Mouse (Mus musculus) layer of hippocampus, adult 2 months (tissue): ENCODE data around the gene Cav1. TPM values are rescaled to one million over a fixed set of nuclear protein-coding genes. Genes with fewer than 3 reads are reported as not detected.
A peak's percentile ranks its signal among the peaks of the same experiment; 100 is the strongest.

Source experiments
- DNase-seq, 2 experiments: peaks; one replicate each; pipeline ENCODE4 v3.0.0; 2022; ENCODE audit warnings: low spot score in 2 of 2
- H3K27ac ChIP-seq: fragments of 200-600 bp; 2 replicates; pipeline ENCODE4 v1.8.1; 2022
- H3K4me3 ChIP-seq: fragments of 200-600 bp; 2 replicates; pipeline ENCODE4 v1.8.1; 2022; ENCODE audit warnings: mild to moderate bottlenecking
- CTCF ChIP-seq: fragments of 200-600 bp; conservative IDR thresholded peaks from 2 replicates; pipeline ENCODE4 v1.8.1; 2022; ENCODE audit warnings: antibody characterized with exemption, mild to moderate bottlenecking, moderate library complexity
- long read RNA-seq, 2 experiments: library from polyadenylated mRNA; stranded (forward); transcript quantifications; one replicate each; pipeline ENCODE4 v2.0.0; 2021; ENCODE audit warnings: borderline mapping rate in 2 of 2
- total RNA-seq, 2 experiments: library from RNA; stranded (reverse); gene quantifications; 2 replicates each; pipeline ENCODE4 v1.2.3; 2021

The Cav1 gene
- total RNA-seq, result 10 to 100 TPM; 17.0 to 30.6 TPM
- long read RNA-seq, experiment 1, transcript Cav1-202 (2 exons, 2,746 nt), result major isoform, 8 of 14 reads
- long read RNA-seq, experiment 1, partial matches to known transcripts, result 2 of 14 reads
- long read RNA-seq, experiment 1, other reads (novel, unspliced or antisense), result 2 of 14 reads
- long read RNA-seq, experiment 2, transcript Cav1-202 (2 exons, 2,746 nt), result major isoform, 15 of 25 reads
- long read RNA-seq, experiment 2, transcript Cav1-201 (3 exons, 2,522 nt), result minor isoform, 7 of 25 reads
- long read RNA-seq, experiment 2, partial matches to known transcripts, result 2 of 25 reads
- long read RNA-seq, experiment 2, other reads (novel, unspliced or antisense), result 0 of 25 reads

DNA sequence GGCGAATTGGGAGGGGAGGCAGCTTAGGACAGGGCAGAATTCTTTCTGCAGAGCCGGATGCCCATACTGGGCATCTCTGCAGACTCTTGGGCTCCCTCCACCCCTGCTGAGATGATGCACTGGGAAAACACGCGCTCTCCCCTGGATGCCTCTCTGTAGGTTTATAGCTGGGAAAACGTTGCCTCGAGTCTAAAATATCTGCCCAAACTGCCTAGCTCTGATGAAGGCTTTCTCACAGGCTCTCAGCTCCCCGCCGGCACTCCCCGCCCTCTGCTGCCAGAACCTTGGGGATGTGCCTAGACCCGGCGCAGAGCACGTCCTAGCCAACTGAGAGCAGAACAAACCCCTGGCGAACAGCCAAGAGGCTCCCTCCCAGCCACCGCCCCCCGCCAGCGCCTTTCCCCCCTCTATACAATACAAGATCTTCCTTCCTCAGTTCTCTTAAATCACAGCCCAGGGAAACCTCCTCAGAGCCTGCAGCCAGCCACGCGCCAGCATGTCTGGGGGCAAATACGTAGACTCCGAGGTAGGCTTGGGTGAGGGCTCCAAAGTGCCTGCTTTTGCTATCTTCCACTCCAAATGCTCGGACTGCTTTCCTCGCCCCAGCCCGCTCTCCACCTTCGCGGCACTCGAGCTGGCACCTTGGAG lies at the start of gene Cav1:
Gene Cav1 (plus strand): TSS at position 382 of the 648 bp plus-strand sequence.
- TF ChIP-seq CTCF, result peak; percentile 27
- DNase-seq, result peak; percentile 17 to 42
- peak within 1 kb of the TSS; percentile 78 for H3K27ac ChIP-seq
- peak within 1 kb of the TSS; percentile 52 for H3K4me3 ChIP-seq

DNA sequence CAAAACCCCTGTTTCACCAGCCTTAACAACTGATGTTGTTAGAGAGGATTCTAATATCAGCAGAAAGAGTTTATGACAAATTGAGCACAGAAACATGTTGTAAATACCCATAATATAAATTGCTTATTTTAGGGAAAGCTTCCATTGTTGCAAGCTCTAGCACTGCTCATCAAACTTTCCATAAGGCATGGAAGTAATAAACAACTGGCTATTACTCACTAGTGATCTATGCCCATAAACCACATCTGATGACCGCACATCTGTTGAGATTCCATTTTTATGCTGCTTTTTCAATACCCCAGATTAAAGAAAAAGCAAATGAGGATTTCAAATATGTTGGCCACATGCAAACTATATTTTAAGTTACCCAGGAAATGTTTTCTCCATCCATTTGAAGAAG lies 48.0 kb upstream of the Cav1 start:
- H3K4me3 ChIP-seq, result no peak overlapping the region
- no peak for TF ChIP-seq CTCF
- DNase-seq, result no peak
- H3K27ac ChIP-seq, result no peak overlapping the region

DNA sequence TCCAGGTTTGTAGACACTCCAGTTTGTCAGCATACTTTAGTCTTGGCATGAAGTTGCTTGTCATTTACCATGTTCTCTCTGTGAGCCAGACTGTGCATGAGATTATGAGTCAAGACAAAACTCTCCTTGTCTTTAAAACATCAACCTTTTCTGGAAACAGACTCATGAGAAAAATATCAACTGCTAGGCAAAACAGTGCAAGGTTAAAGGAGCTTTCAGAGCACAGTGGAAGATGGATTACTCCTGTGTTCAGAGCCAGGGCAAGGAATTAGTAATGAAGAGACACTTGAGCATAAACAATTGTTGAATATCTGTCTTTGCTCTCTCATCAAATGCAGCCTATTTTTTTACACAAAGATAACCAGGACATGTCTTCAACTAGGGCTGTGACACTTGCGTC lies 47.2 kb upstream of the Cav1 start:
- no peak for TF ChIP-seq CTCF
- no peak overlapping the region for H3K4me3 ChIP-seq
- H3K27ac ChIP-seq, result no peak overlapping the region
- DNase-seq, result no peak

DNA sequence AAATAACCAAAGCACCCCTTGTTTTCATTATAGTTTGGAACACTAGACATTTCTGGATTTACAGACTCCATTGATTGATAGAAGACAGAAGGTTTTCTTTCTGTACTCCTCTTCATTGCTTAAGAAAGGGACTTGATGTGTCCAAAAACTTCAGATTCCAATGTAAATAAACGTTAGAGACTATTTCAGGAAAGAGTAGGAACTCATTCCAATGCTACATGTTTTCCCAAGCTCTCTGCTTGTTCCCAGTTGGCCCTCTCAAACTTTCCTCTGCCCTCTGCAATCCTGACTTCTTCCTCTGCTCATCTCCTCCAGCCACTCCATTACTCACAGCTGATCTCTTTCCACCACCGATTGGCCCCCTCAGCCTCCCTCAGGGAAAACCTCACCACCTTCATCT lies 43.3 kb upstream of the Cav1 start:
- no peak overlapping the region for H3K27ac ChIP-seq
- TF ChIP-seq CTCF, result no peak
- no peak overlapping the region for H3K4me3 ChIP-seq
- no peak for DNase-seq

DNA sequence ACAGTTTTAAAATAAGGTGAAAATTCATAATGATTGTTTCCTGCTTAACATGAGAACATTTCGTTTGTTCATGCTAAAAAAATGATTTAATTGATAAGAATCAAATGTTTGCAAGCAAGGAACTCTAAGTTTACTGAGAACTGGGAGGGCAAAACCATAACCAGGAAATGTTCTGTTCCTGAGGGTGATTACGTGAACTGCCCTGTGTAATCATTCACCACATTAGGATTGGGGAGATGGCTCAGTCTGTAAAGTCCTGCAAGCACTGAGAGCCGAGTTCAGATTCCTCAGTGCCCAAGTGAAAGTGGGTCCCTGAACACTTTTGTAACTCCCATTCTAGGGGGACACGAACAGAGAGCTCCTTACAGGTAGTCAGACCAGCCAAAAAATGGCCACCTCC lies 41.1 kb upstream of the Cav1 start:
- TF ChIP-seq CTCF, result no peak
- DNase-seq, result no peak
- H3K27ac ChIP-seq, result no peak overlapping the region
- H3K4me3 ChIP-seq, result no peak overlapping the region

DNA sequence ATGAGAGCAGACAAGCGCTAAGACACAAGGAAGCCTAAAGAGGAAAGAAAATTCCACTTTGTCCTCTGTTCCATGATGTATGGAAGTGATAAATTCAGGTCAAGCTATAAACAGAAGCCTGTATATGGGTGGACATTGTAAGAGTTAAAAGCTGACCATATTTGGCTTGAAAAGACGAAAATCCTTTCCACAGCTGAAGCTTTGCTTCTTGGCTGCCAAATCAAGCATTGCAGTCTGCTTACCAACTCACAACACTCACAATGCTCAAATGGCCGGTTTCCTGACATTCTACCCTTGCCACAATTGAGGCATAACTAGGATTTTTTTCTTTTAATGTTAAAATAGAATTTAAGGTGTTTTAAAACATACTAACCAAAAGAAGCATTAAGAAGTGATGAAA lies 39.7 kb upstream of the Cav1 start:
- Histone ChIP-seq H3K27ac (no peak overlapping the region), H3K4me3 (no peak overlapping the region)
- no peak for DNase-seq
- no peak for TF ChIP-seq CTCF

DNA sequence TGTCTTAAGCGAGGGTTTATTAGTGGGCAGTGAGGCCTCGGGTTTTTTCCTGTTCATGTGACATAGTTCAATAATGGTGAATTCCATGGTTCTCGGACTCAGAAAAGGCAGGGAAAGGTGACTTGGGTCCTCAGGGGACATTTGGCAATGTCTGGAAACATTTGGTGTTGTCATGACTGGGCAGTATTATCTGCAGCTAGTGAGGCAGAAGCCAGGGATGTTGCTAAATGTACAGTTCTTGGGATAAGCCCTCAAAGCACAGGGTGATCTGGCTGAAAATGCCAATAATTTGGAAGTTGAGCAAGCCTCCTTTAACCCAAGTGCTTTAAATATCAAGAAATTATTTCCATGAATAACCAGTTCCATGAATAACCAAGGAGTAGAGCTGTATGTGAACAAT lies 27.8 kb upstream of the Cav1 start:
- TF ChIP-seq CTCF, result no peak
- no peak for DNase-seq
- H3K4me3 ChIP-seq, result no peak overlapping the region

DNA sequence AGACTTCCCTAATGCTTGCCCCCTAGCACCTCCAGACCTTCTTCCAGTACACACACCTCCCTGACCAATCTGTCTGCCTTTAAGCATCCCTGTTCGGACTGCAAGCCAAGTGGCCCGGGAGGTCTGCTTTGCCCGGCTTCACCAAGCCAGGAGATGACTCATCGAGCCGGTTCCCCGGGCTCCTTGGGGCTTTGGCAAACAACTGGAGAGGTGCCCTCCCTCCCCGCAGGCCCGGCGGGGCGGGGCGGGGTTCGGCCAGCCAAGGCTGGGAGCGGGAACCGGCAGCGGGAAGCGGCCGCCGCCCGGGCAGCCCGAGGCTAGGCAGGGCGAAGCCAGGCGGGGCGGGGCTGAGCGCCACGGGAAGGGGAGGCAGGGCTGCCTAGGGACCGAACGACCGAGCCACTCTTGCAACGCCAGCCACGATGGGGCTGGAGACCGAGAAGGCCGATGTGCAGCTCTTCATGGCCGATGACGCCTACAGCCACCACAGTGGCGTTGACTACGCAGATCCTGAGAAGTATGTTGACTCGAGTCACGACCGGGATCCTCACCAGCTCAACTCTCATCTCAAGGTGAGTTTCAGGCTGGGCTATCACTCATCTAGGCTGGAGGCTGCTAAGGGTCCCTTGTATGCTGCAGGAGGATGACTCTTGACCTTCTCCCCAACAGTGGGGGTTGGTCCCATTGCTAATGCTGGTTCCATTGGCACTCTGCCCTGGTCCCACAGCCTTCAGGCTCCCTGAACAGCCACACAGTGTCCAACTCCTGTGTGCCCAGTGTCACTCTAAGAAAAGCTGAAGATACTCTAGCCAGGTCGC lies 25.0 kb upstream of the Cav1 start, which contains the start of gene Cav2:
Gene Cav2 (plus strand): TSS at position 247 of the 818 bp plus-strand sequence.
- peak; percentile 37 to 47 for DNase-seq
- H3K27ac ChIP-seq, result peak within 1 kb of the TSS; percentile 86
- TF ChIP-seq CTCF, result no peak
- peak within 1 kb of the TSS; percentile 75 for H3K4me3 ChIP-seq

More for the DNA sequence above, 27.8 kb upstream of the Cav1 start:
- no peak overlapping the region for H3K27ac ChIP-seq

DNA sequence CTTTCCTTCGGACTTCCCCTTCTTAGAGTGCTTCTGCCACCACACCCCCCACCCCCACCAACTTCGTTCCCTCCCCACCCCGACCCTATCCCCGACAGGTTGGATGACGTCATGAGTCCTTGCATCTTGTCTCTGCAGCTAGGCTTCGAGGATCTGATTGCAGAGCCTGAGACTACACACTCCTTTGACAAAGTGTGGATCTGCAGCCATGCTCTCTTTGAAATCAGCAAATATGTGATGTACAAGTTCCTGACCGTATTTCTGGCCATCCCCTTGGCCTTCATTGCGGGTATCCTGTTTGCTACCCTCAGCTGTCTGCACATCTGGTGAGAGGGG lies 24.4 kb upstream of the Cav1 start:
- peak overlapping the region; percentile 75 for H3K4me3 ChIP-seq
- no peak for TF ChIP-seq CTCF
- peak overlapping the region; percentile 86 for H3K27ac ChIP-seq
- no peak for DNase-seq

DNA sequence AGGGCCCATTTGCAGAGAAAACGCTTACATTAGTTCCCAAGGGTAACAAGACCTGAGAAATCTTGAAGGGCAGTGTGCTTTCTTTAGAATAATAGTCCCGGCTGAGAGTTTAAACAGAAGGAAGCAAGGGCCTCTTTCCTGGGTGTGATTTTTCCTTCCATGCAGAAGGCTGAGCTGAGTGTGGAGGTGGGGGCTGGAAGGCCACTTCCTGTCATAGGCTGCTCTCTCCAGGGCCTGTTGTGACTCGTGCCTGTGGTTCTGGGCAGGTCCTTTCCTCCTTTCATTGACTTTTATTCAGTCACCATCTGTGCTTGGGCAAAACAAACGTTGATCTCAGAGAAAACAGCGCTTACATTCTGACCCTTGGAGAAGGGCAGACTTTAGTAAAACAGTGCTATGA lies 24.0 kb upstream of the Cav1 start:
- peak overlapping the region; percentile 75 for H3K4me3 ChIP-seq
- H3K27ac ChIP-seq, result peak overlapping the region; percentile 86
- DNase-seq, result no peak
- no peak for TF ChIP-seq CTCF

DNA sequence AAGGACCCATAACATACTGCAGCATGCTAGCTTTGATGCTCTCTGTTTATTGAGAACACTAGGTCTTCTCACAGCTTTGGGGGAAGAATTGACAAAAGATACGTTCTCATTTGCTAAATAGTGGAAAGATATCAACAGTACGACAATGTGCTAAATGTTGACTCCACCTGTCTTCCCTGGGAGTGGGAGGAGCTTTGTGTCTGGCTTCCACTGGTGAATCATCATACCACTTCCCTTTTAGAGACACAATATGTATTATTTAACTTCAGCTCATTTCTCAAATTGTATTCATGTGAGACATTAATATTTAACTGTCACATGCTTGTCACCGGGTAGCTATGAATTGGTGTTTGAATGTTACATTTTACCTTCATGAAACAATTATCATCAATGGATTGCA lies 22.3 kb upstream of the Cav1 start:
- no peak for DNase-seq
- no peak for TF ChIP-seq CTCF
- Histone ChIP-seq H3K4me3 (no peak overlapping the region), H3K27ac (no peak overlapping the region)

DNA sequence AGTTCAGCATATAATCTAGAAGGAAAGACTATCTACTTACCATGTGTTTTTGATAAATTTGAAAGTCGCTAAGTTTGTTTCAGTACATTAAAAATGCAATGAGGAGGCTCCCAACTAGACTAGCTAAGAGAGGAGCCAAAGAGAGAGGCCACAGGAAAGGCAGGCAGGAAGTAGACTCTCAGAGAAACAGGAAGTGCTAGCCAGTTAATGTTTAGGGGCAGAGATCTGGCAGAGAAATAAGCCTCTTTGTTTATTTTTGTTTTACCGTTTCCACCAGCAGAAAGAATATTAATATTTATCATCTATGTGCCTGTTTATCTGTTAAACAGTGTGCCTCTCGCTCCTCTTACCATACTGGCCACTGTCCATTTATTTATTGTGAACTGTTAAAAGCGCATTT lies 19.8 kb upstream of the Cav1 start:
- TF ChIP-seq CTCF, result no peak
- no peak overlapping the region for H3K4me3 ChIP-seq
- H3K27ac ChIP-seq, result no peak overlapping the region
- no peak for DNase-seq

DNA sequence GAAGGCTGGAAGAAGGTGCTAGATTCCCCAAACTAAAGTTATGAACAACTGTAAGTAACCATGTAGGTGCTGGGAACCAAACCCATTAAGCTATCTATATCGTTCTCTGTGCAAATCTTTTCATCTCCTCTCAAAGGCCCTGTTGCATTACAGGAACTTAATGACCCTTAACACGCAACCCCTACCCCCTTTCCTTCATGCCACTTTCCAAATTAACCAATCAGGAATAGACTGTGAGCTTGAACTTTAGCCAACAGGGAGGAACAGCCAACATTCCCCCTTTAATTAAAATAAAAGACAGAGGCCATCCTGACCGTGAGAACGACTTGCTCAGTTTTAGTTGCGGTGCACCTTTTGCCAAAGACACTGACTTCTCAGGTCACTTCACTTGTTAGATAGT lies 11.0 kb upstream of the Cav1 start:
- no peak for DNase-seq
- TF ChIP-seq CTCF, result no peak
- Histone ChIP-seq H3K27ac (no peak overlapping the region), H3K4me3 (no peak overlapping the region)
